In the genomic region with DNA sequence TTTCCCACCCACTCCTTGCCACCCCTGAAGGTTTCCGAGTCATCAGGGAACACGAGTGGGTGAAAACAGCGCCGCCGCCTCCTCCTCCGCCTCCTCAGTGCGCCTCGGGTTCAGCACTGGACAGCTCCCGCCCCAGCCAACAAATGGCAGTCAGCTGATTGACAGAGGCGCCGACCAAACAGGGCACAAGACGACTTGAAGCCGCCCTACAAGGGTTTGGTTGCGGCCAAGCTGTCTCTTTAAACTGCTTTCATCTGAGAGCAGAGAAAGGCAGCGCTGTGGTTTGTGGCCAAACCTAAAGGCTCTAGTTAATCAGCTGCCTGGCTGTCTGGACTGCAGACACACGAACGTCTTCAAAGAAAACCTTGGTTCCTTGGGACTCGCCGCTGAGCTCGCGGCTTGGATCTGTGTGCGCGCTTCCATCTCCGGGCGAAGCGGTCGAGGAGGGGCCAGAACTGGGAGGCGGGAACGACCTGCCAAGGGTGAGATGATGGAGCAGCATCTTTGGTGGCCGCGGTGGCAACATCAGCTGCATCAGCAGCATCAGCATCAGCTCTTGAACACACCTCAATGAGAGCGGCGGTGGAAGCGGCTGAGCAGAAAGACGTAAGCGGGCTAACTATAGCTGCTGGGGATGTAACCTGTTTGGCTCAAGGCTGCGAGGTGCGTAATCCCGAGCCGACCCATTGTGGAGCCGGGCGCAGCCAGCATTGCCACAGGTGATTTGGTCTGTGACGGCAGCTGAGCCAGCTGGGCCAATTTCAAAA, we compare ENCODE assay signal across 8 mouse cellular contexts. TPM values are rescaled to one million over a fixed set of nuclear protein-coding genes. Genes with fewer than 3 reads are reported as not detected.
DNase-seq lines count a peak whose midpoint lies in the region; ATAC-seq and TF ChIP-seq lines count a peak whose summit lies in the region.

Gene Gpr158 (plus strand): TSS at position 198 of the 767 bp plus-strand sequence.

- TF ChIP-seq CTCF in Patski (IDR thresholded peaks at IDR 0.05): no peak

- peaks cover 10% of the 10 kb centered on the region for H3K4me1 ChIP-seq in hindbrain, embryonic 12.5 days
- H3K4me1 ChIP-seq in lung, embryonic 15.5 days: no peaks in the 10 kb centered on the region

- under 1% methylated on average over 43 of the region's 43 CpGs for WGBS in hindbrain, embryonic 12.5 days
- WGBS in lung, embryonic 15.5 days: 4% methylated on average over 43 of the region's 43 CpGs

- ATAC-seq in Patski: peak; percentile 81
- peak; percentile 99 for ATAC-seq in hindbrain, embryonic 12.5 days (ENCODE audit: low FRiP score)
- ATAC-seq in lung, embryonic 15.5 days (ENCODE audit: borderline replicate concordance, extremely low read depth, low FRiP score, low TSS enrichment): peak; percentile 82; the same call in 1 of the 2 replicates

- H3K9ac ChIP-seq in hindbrain, embryonic 12.5 days: peak within 1 kb of the TSS; percentile 48
- no peak within 1 kb of the TSS for H3K9ac ChIP-seq in lung, embryonic 15.5 days

- peak within 1 kb of the TSS; percentile 71 for H3K27ac ChIP-seq in hindbrain, embryonic 12.5 days
- H3K27ac ChIP-seq in lung, embryonic 15.5 days: no peak within 1 kb of the TSS

- peak; percentile 51 for DNase-seq in Patski (ENCODE audit: low read depth, low spot score)
- peak; percentile 97 for DNase-seq in cerebellum, postnatal 10 days
- peak; percentile 85 to 87 for DNase-seq in frontal cortex, postnatal 14 days (ENCODE audit: low spot score in 2 of 2)
- peak; percentile 68 for DNase-seq in layer of hippocampus, adult 9-10 months (ENCODE audit: low spot score)
- peak; percentile 59 for DNase-seq in retina, adult 2 months (ENCODE audit: low read depth, low spot score)
- DNase-seq in adipocyte (ENCODE audit: low spot score): no peak

- peaks cover 12% of the 10 kb centered on the region for H3K27me3 ChIP-seq in Patski
- peaks cover 33% of the 10 kb centered on the region for H3K27me3 ChIP-seq in hindbrain, embryonic 12.5 days
- H3K27me3 ChIP-seq in lung, embryonic 15.5 days: peaks cover 28% of the 10 kb centered on the region

- peak within 1 kb of the TSS; percentile 55 for H3K4me3 ChIP-seq in hindbrain, embryonic 12.5 days
- H3K4me3 ChIP-seq in lung, embryonic 15.5 days: peak within 1 kb of the TSS; percentile 31

- in situ Hi-C loops in Patski (cut with MboI; ENCODE audit: low pct_unique_long_range_greater_than_20kb): no loop called here

- no peaks in the 10 kb centered on the region for H3K9me3 ChIP-seq in hindbrain, embryonic 12.5 days (replicated peaks)
- no peaks in the 10 kb centered on the region for H3K9me3 ChIP-seq in lung, embryonic 15.5 days

- no peaks in the 10 kb centered on the region for H3K36me3 ChIP-seq in hindbrain, embryonic 12.5 days
- no peaks in the 10 kb centered on the region for H3K36me3 ChIP-seq in lung, embryonic 15.5 days

- CTCF ChIA-PET in Patski (lab: Charles Lee): interaction anchor here (0.9 kb wide), 1 partner anchor 341 kb away, joined by 3 read pairs; no protein-coding TSS in a partner anchor

- POLR2A ChIA-PET in Patski (lab: Charles Lee): no interaction called here

- H3K4me2 ChIP-seq in hindbrain, embryonic 12.5 days (replicated peaks): peak within 1 kb of the TSS; percentile 73
- H3K4me2 ChIP-seq in lung, embryonic 15.5 days: peak within 1 kb of the TSS; percentile 54

RNA-seq across cellular contexts. Expression of gene Gpr158, which starts in this region (rescaled TPM):
- polyA plus RNA-seq in Patski (2021): 0.01 TPM
- 1.4 TPM in 2 replicates for polyA plus RNA-seq in hindbrain, embryonic 12.5 days (2016; fragmentation: Nextera tagmentation; extraction: Ambion mirVana)
- polyA plus RNA-seq in lung, embryonic 15.5 days (2015; fragmentation: Nextera tagmentation; extraction: Ambion mirVana): 0.02 and 0.04 TPM in 2 replicates

Comparison
In these comparisons a context has a peak if more than half of its experiments do, and no peak if none do; other contexts are left out.
1. Peak in DNase-seq and ATAC-seq in Patski; RNA of the gene not detected or under 1 TPM.
2. Peak in ATAC-seq, H3K4me3 ChIP-seq and H3K4me2 ChIP-seq in lung, embryonic 15.5 days; RNA of the gene not detected or under 1 TPM.